Mouse (Mus musculus) cerebellum, adult 18-20 months (tissue): ENCODE results near the gene BC004004.
A peak's percentile ranks its signal among the peaks of the same experiment; 100 is the strongest.
"Not testable (repeated sequence)": the region's sequence is repeated elsewhere in the genome, so short reads cannot be mapped to it uniquely, and the experiment has no call there.

Experiments
- DNase-seq, 2 experiments: peaks; one replicate each; pipeline ENCODE4 v3.0.0; 2021

BC004004 gene

DNA sequence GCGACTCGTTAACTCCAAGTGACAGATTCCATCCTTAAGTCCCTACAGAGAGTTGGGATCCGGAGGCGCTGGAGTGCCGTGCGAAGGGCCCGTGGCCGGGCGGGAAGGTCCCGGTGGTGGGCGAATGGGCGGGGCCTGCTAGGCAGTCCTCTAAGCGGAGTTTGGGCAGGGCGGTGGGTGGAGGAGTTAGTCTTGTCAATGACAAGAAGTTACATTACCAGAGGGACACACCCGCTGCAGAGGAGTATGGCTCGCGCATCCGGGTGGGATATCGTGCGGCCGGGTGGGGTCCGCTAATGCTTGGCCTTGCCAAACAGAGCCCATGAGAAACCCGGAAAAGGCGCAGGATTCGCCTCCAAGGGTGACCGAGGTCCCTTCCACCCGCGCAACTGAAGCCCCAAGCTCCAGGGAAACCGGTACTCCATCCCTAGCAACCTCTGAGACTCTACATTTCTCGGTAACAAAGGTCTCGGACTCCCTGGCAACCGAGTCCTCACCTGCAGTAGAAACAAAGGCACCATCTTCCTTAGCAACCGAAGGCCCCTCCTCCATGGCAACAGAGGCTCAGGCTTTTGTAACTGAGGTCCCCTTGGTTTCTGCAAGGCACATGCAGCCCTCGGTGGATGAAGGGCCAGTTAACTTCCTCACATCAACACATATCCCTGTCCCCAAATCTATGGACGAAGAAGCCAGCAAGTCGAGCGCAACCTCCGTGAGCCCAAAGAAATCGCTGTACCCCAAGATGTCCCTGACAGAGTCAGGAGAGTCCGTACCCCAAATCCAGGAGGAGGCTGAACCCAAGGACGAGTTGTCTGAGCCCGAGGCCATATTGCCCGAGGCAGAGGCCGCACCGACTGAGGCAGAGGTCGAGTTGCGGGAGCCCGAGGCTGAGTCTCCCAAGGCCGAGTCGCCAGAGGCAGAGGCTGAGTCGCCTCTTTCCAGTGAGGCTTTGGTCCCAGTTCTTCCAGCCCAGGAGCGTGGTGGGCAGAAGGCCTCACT is 58.2 kb downstream of the BC004004 start:
- DNase-seq = no peak

DNA sequence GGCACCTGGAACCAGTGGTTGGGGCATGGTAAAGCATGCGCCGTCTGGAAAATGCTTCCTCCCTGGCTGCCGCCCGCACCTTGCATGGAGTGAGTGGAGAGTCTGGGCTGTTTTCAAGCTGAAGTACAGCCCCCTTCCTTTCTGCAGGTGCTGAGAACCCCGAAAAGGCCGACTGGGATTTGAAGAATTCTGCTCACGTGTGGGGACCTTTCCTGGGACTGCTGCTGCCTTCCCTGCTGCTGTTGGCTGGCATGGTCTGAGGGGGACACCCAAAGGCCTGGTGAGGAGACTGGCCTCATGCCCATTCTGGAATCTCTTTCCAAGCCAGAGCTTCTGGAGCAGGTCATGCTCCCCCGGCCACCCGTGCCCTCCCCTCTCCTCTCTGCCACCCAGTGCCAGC is 59.1 kb downstream of the BC004004 start:
- no peak for DNase-seq

DNA sequence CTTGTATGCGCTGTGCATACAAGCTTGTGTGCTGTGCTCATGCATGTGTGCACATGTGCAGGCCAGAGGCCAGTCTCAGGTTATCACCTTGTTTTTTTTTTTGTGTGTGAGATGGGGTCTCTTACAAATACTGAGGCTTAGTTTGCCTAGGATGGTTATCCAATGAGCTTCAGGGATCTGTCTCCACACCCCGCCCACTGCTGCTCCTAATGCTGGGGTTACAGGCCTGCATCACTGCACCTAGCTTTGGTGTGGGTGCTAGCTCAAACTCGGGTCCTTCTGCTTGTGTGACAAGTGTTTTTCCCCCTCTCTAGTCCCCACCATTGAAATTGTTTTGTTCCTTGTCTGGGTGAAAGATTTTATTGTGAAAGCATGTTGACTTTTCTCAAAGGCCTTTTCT is 61.6 kb downstream of the BC004004 start:
- no peak for DNase-seq

DNA sequence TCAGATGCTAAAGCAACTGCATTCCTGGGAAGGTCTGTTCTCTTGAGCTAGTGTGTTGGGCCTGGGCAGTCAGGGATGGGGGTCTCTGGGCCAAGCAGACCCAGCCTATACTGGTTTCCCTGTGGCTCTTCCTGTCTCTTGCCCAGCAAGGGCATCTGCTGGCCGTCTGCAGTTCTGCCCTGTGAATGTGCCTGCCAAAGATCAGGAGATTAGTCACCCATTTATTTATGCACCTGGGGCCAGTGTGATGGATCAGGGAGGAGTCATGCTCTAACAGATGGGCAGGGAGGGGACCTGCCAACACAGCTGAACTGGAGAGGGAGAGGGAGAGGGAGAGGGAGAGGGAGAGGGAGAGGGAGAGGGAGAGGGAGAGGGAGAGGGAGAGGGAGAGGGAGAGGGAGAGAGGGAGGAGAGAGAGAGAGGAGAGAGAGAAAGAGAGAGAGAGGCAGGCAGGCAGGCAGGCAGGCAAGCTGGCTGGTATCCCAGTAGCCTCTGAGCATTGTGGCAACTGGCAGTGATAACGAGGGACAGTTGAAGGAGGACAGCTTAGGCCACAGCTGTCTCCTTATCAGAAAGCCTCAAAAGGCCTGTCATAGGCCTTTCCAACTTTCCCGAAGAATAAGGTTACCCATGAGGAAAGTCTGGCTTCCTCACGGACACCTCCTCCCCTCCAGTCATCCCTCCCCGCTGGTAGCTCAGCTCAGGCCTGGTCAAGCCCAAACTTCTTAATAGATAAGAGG is 62.3 kb downstream of the BC004004 start:
- DNase-seq = peak; percentile 71 to 83

GRCm38 (mm10) chr17:29332186-29332685 is 63.6 kb downstream of the BC004004 start:
- DNase-seq = no peak

GRCm38 (mm10) chr17:29336266-29336990 is 67.8 kb downstream of the BC004004 start:
- no peak for DNase-seq

- DNase-seq = peak in 1 of 2 experiments; percentile 15
Measured at GRCm38 (mm10) chr17:29337979-29338823, 69.6 kb downstream of the BC004004 start.

DNA sequence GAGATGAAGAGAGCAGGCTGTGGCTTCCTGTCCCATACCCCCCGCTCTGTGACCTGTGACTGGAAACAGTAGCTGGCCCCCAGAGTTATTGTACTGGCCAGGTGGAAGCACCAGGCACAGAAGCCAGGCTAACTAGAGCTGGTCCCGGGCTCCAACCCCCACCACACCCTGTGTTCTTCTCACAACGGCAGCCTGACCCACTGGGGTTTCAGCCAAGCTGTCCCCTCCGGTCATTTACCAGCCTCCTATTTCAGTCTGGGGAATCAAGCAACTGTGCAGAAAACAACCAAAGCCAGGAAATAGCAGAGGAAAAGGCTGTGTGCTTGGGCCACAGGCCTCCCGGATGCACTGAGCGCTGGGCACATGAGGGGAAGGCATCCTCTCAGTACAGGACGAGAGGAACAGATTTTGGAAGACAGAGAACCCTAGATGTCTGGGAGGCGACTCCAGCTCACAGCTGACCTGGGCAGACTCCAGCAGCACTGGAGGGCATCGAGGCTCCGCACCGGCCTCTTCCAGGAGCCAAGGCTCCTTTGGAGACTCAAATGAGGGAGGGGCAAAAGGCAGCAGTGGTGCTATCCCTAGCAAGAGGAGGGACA is 70.7 kb downstream of the BC004004 start:
- peak in 1 of 2 experiments; percentile 44 for DNase-seq

DNA sequence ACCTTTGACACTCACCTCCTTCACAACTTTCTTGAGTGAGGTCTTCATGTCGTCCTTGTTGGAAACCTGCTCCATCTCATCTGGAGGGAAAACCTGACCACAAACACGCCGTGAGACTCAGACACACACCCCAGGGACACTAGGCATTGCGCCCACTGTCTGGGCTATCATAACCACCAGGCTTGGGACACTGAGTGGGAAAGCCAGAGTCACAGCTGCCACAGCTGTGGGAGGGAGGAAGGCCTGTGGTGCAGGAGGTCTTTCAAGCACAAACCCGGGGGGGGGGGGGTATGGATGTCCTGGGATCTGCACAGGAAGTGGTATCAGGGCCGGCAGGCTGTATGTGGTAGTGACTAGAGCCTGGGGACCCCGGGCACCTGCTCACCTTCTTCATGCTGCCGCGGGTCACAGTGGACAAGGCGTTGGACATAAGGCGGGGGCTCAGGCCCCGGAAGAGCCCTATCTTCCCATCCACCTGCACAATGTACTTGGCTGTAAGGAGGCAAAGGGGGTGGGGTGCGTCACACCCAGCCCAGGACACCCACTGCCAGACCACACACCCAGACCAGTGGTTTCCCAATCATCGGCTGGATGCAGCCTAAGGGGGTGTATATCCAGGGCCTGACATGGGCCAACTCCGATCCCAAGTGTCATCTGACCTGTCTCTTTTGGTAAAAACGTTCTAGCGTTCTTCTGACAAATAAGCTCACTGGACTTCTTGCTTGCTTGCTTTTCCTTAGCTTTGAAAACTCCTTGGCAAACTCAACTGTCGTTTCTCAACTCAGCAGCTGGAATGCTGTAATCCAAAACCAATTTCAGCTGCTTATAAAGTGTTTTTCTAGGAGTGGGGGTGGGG is 72.0 kb downstream of the BC004004 start:
- DNase-seq = no peak

GRCm38 (mm10) chr17:29341591-29342003 is 73.0 kb downstream of the BC004004 start:
- no peak for DNase-seq

DNA sequence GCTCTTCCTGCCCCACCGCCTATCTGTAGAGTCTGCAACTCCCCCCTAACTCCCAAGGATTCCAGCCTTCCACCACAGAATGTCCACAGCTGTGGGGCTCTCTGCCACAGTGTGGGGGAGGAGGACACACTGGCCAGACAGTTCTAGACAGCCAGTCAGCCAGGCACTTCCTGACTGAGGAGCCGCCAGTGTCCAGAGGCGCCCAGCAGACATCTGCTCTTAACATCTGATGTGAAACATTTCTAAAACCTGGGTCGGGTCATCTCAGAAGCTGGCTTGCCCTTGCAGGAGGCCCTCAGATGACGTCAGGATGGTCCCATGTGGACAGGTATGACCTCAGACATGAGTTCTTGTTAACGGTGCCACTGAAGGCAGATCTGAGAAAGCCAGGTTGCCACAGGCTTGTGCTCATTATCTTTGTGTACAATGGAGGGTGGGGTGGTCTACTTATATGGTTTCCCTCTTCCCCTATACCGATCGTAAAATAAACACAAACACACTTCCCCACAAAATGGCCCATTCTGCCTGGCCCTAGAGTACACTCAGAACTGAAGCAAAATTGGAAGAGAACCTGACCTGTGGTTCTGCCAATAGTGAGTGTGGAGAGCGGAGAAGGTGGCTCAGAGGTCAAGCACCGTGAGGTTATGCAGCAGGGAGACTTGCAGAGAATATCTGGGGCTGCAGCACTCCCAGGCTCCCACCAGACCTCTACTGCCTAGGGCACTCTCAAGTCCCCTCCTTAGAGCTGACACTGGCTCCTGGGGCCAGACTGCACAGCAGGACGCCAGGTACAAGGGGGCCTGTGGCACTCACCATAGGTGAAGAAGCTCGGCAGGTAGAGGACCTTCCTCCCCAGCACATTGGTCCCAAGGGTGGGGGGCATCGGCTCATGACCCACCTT is 73.7 kb downstream of the BC004004 start:
- no peak for DNase-seq

GRCm38 (mm10) chr17:29343241-29343640 is 74.7 kb downstream of the BC004004 start:
- no peak for DNase-seq

DNA sequence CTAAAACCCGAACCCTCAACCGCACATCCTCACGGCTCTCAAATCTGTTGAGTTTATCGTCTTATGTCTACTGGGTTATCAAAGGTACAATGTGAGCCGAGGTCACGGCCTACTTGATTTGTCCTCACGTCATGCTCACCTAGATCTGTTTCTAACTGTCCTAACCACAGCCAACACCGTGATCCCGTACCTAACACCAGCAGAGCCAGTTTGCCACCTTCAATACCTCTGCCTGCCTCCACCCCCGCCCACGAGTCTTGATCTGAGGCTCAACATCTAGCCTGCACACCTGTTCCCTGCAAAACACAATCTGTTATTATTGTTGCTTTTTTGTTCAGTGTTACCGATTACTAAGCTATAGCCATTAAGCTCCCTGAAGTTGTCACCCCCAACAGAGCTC is 76.7 kb downstream of the BC004004 start:
- DNase-seq = no peak

DNA sequence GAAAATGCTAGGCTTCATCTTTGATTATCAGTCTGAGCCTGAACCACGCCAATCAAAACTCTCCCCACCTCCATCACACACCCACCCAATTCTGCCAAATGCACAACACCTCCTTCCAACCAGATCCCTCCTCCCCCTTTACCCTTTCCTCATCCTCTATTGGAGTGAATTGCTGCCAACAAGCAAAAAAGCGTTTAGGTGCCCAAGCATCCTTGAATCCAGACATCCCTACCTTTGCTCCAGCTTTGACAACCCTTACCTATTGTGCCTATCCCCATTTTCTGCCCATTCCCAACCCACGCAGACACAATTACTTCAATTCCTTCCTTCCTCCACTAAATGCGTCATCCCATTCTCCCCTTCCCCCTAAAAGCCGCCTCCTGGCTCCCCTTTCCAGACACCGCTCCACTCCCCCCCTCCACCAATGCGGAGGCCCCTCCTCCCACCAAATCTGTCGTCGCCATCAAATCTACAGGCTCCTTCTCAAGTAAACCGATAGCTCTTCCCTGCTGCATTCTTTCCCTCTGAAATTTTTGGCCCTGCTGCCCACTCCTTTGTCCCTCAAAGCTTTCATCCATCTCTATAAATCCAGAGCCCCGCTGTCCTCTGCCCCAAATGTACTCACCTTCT is 78.0 kb downstream of the BC004004 start:
- peak; percentile 51 to 57 for DNase-seq

GRCm38 (mm10) chr17:29347126-29347644 is 78.6 kb downstream of the BC004004 start:
- peak in 1 of 2 experiments; percentile 53 for DNase-seq

DNA sequence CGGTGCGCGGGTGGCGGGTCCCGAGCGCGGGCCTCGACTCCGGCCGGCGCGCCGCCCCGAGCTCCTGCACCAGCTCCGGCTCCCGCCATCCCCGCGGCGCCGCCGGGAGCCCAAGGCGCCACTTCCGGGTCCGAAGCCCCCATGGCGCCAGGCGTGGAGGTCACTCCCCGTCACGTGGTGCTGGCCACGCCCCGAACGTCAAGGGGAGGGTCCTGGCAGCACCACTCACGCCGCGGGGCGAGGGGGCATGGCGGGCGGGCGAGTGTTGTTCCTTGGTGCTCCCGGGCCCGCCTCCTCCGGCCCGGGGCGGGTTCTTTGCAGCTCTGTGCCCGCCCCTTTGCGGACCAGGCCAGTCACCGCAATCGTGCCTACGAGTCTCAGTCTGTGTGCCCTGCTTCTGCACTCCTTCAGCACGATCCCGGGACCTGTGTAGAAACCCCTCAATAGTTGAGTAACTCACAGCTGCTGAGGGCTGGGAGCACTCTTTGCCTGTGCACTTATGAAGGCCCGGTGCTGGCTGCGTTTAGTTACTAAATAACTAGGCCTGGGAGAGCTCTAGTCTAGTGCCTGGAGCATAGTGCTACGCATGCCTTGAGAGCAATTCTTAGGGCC is 79.2 kb downstream of the BC004004 start, which contains the start of gene Mtch1:
Gene Mtch1, minus strand, starts transcription at position 290 of the 612 bp plus-strand sequence.
- DNase-seq = peak; percentile 98

DNA sequence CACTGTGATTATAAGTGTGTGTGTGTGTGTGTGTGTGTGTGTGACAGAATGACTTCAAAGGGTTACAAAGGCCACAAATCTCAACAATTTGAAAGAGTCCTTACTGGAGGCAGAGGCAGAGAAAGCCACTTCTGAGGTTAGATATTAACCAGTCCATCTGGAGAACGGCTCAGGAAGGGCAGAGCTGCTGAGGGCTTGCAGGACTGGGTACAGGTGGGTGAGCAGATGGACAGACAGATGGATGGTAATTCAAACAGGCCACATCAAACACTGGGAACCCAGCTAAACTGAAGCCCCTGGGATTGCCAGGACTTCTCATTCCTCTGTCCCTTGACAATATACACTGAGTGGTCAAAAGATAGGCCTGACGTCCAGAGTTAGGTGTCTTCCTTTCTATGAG is 80.4 kb downstream of the BC004004 start:
- DNase-seq = peak in 1 of 2 experiments; percentile 57

- DNase-seq = not testable (repeated sequence)
Measured at GRCm38 (mm10) chr17:29351056-29351455, 82.5 kb downstream of the BC004004 start.
